Mouse (Mus musculus) brain, embryonic 14.5 days (tissue): ENCODE results near the gene Lrig2.

Experiments used
- CTCF ChIP-seq: fragments of 200-500 bp; IDR thresholded peaks from 2 replicates; pipeline ENCODE4 v1.5.1; 2012; ENCODE audit warnings: inconsistent platforms, mild to moderate bottlenecking, moderate library complexity, borderline replicate concordance; ENCODE audit not compliant: insufficient read depth, insufficient read length; ENCODE audit errors: extremely low read depth
- POLR2A ChIP-seq: fragments of 200-500 bp; IDR thresholded peaks from 2 replicates; pipeline ENCODE4 v1.6.1; 2012; ENCODE audit warnings: mild to moderate bottlenecking, inconsistent platforms, borderline replicate concordance; ENCODE audit not compliant: poor library complexity, insufficient read depth, insufficient read length, severe bottlenecking; ENCODE audit errors: extremely low read depth

DNA sequence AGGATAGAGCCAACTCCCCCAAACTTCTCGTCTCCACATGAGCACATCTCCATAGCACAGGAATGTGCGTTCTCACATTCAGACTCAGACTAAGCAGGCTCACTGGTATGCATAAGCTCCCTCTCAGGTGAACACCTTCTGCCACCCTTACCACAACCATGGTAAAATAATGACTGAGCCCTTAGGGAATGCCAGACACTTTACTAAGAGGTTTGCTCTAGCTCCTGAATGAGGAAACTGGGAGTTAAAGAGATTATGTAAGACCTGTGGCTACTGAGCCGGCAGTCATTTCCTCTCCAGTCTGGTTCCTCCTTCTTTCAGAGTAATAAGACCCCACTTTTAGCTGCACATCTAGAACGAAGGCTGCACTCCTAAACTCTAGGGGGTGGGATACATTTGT, 108.1 kb downstream of the Lrig2 start:
- TF ChIP-seq CTCF (no peak), POLR2A (no peak)
